Mouse (Mus musculus): ENCODE measurements around the gene Syne2.

DNA sequence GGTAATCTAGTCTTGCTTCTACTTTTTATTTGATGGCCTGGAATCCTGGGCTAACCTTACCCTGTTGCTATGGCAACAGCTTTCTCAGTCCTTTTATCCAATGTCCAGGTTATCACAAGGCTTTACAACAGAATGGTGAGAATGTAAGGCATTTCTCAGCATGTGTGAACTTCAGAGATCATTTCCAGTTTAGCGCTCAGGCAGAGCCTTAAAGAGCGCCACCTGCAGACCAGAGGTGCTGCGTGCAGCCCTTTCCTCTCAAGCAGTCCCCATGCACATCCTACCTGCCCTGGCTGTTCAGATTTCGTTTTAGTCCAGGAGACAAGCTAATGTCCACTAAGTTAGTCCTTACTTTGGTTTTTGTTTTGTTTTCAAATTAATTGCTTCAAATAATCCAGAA lies 312.3 kb downstream of the Syne2 start:
- TF ChIP-seq CHD2 (IDR thresholded peaks at IDR 0.05; ENCODE audit: low read depth, low read length) = no peak
- TF ChIP-seq ZNF384 (IDR thresholded peaks at IDR 0.05; ENCODE audit: low read depth, low read length) = no peak
- TF ChIP-seq HCFC1 (IDR thresholded peaks at IDR 0.05; ENCODE audit: borderline replicate concordance, insufficient read depth, low read length) = no peak
- TF ChIP-seq ZC3H11A (IDR thresholded peaks at IDR 0.05; ENCODE audit: borderline replicate concordance, low read depth, low read length) = peak; percentile 69; the same call in 1 of the 2 replicates

Measured in ES-E14 (cell line).